Mouse (Mus musculus): ENCODE measurements at regions not wholly inside any gene's neighbourhood (a gene's known extent, or its start where the extent isn't known, plus 50 kb on each side); places are given as distances from the start of the nearest gene placed in this dataset.
"Not testable (repeated sequence)": the region's sequence is repeated elsewhere in the genome, so short reads cannot be mapped to it uniquely, and the experiment has no call there.

DNA sequence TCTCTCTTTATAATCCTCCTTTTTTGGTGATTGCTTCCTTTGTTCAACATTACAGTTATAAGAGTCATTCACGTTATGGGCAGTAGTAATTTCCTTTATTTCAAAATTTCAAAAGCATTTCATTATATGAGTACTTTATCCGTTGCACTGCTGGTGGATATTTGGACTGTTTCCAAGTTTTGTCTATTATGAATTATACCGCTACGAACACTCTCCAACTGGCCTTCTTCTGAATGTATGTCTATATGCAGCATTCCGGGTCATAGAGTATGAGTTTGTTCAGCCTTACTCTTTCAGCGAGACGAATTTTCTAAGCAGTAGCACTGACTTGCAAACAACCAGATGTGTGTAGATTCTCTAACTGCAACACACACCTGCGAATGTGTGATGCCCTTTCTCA, 57.8 kb downstream of the Dusp6 start:
- DNase-seq (ENCODE audit: low read depth, low spot score): no peak

GRCm38 (mm10) chr10:99323358-99323757, 60.3 kb downstream of the Dusp6 start:
- DNase-seq (ENCODE audit: low read depth, low spot score): no peak

DNA sequence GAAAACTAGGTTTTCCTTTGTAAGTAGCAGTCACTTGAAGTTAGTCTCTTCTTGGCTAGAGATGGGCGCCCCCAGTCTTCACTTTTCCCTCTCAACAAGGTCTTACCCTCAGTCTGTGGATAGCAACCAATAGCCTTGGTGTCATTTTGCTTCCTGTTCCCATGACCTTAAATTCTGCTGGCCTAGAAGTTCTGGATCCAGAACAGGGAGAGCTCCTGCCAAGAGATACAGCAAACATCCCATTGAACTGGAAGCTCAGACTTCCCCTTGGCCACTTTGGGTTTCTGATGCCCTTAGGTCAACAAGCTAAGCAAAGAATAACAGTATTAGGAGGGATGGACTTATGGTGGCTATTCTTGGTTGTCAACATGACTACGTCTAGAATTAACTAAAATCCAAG, 64.5 kb downstream of the Dusp6 start:
- DNase-seq (ENCODE audit: low read depth, low spot score): no peak

DNA sequence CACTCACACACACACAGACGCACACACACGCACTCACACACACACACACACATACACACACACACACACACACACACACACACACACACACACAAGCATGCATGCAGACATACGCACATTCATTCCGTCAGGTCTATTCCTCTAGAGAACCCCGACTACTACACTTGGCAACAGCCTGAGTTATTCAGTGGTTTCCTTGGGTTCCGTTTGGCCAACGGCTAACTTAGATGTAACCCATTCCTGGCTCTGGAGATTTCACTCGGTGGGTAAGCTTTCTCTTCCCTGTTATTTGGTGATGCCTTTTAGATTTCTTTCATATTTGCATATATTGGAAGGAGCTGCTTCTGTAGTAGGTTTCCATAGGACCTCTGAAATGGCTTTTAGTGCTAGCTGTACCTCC, 65.5 kb downstream of the Dusp6 start:
- no peak for DNase-seq (ENCODE audit: low read depth, low spot score)

DNA sequence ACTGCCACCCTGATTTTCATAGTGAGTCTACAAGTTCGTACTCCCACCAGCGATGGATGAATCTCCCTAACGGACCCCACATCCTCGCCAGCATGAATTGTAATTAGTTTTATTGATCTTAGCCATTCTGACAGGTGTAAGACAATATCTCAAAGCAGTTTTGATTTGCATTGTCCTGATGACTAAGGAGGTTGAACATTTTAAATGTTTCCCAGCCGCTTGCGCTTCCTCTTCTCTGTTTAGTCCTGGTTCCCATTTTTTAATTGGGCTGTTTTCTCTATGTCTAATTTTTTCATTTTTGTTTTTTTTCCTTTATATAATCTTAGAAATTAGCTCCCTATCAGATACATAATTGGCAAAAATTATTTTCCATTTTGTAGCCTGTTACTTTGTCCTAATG, 66.4 kb downstream of the Dusp6 start:
- DNase-seq (ENCODE audit: low read depth, low spot score): no peak

GRCm38 (mm10) chr10:99330519-99330918, 67.5 kb downstream of the Dusp6 start:
- no peak for DNase-seq (ENCODE audit: low read depth, low spot score)

DNA sequence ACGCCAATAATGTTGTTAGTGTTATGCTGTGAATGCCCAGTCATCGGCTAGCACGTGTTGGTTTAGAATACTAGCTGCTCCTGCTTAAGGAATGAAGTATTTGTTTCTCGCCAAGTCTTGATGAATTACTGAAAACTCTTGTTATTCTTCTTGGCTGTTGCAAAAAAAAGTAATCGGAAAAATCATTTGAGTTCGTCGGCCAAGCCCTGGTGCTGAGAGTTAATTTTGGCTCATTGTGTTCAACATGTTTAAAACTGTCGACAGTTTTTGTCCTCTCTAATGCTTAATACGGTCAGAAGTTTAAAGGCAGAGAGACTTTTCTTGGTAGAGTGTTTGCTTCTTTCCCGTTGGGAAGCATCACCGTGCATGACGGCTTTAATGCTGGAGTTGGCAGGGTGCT, 68.8 kb downstream of the Dusp6 start:
- no peak for DNase-seq (ENCODE audit: low read depth, low spot score)

DNA sequence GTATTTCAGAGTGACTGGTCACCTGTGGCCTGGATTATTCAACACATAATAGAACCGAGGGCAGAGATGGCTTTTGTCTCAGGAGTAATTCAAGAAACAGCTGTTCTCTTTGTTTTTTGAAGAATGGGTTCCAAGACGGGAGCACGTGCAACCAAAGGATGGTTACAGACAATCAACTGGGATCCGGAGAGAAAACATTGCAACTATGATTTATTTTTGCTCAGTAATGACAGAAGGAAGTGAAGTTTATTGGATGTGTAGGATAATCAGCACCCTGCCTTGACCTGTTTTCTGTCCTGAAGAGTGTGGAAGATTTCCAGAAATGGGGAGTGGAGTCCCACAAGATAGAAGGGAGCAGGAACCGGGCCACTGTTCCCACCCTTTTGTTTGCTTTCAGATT, 70.8 kb downstream of the Dusp6 start:
- no peak for DNase-seq (ENCODE audit: low read depth, low spot score)

DNA sequence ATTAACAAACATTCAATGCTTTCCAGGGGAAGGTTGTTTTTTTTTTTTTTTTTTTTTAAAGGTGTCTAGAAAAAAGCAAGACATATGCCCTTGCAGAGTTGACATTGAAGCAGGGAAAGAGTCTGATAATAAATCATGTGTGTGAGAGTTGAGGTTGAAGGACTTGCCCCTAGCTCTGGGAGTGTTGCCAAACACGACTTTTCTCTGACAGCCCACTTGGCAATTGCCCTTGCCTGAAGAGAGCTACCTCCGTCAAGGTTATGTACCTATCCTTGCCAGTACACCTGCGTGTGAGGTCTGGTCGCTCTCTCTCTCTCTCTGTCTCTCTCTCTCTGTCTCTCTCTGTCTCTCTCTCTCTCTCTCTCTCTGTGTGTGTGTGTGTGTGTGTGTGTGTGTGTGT, 73.1 kb downstream of the Dusp6 start:
- no peak for DNase-seq (ENCODE audit: low read depth, low spot score)

GRCm38 (mm10) chr10:99338790-99339189, 75.8 kb downstream of the Dusp6 start:
- not testable (repeated sequence) for DNase-seq (ENCODE audit: low read depth, low spot score)

- not testable (repeated sequence) for DNase-seq (ENCODE audit: low read depth, low spot score)
These were observed 76.4 kb downstream of the Dusp6 start for GRCm38 (mm10) chr10:99339291-99339912.

GRCm38 (mm10) chr10:99340057-99340456, 77.0 kb downstream of the Dusp6 start:
- not testable (repeated sequence) for DNase-seq (ENCODE audit: low read depth, low spot score)

DNA sequence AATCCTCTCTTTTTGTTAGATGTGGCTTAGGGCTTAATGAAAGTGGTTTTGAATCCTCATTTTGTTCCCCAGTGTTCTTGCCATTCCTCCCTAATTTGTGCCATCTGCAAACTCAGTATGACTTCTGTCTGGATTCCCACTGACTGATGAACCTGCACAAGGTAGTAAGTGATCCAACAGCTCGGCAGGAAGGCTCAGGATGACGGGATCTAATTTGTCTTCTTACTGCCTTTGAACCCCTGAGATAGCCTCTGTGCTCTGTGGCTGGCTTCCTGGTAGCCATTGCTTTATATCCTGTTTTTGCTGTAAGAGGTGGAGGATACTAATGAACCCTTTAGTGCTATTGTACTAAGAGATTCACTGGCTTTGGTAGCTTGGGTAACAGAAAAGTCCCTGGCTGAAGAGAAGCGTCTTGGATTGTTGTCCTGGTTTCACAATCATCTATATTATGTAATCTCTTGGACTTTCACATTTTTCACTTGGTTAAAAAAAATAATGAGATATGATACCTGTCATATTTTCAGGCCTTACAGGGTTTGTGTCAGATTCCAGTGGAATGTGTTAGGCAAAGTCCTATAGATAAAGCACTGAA, 86.2 kb downstream of the Dusp6 start:
- DNase-seq (ENCODE audit: low read depth, low spot score): no peak

DNA sequence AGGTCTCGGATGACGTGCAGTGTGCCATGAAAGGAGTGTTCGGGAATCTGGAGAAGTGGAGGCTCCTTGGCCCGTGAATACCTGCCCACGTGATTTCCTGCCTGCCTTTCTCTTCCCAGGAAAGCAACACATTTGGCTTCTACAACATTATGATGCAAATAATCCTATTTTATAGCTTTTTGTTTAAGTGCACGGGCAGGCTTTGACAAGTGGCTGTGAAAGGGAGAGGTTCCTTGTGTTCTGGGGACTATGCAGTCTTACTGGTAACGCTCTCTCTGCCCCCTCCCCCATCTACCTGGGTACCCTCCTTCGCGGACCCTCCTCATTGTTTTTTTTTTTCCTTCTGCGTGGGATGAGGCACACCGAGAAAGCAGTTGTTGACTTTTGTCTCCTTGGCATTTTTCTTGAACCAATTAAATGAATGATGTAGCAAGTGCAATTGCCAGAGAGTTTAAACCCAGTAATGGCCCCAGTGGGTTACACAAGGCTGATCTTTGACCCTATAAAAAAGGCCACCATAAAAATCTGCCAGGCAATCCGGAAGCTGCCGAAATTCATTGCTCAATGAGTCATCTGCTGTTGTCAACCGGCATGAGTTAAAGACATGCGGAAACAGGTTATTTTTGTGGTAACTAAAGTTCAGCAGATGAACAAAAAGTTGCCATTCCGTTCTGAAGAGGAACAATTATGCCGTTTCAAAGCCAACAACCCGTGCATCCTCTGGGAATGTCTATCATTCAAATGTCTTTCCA, 90.7 kb downstream of the Dusp6 start:
- DNase-seq (ENCODE audit: low read depth, low spot score): peak; percentile 92

DNA sequence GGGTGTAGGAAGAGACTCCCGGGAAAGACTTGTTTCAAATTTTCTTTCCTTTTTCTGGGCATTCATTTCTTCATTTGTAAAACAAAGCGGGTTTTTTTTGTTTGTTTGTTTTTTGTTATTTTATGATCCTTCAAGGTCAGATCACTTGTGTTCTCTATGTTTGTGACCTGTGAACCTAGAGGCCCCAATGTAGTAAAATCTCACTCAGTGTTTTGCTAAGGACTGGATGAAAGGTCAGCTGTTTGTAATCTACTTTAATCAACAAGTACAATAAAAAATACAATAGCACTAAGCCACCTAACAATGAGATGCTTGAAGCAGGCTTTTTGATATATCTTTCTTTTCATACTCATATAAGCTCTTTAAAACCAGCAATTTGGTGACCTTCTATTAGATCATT, 91.3 kb downstream of the Dusp6 start:
- no peak for DNase-seq (ENCODE audit: low read depth, low spot score)

DNA sequence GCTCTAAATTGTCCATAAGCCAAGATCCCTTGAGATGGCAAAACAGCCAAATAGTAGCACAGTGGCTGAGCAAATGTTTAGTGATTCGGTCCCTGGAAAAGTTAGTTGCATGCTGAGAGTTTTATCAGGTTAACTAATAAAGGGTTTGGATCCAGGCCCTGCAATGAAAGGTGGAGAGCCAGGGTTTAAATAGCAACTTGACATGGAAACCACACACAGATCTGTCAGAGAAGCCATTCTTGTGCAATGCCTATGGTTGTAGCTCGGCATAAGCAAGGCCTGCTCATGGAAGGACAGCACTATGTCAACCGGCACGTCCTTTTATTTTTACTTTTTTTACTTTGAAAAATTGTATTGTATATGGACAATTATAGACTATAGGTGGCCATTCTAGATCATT, 92.3 kb downstream of the Dusp6 start:
- DNase-seq (ENCODE audit: low read depth, low spot score): no peak

DNA sequence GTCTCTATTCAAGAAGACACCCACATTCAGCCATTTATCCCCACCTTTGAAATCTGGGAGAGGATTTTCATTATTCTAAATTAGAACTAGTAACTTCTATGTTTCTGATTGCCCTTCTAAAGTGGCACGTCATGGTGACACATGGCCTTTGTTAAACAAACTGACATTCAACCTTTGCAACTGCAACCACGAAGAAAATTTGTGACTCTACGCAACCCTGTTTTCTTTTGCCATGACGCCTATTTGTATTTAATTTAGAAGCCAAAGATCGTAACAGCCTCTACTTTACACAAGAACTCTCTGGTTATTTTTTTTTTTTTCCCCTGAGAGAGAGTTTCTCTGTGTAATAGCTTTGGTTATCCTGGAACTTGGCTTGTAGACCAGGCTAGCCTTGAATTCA, 93.2 kb downstream of the Dusp6 start:
- DNase-seq (ENCODE audit: low read depth, low spot score): no peak

GRCm38 (mm10) chr10:99356883-99357282, 93.9 kb downstream of the Dusp6 start:
- no peak for DNase-seq (ENCODE audit: low read depth, low spot score)

GRCm38 (mm10) chr10:99357347-99357746, 94.3 kb downstream of the Dusp6 start:
- no peak for DNase-seq (ENCODE audit: low read depth, low spot score)

GRCm38 (mm10) chr10:99358256-99358655, 95.2 kb downstream of the Dusp6 start:
- DNase-seq (ENCODE audit: low read depth, low spot score): no peak

DNA sequence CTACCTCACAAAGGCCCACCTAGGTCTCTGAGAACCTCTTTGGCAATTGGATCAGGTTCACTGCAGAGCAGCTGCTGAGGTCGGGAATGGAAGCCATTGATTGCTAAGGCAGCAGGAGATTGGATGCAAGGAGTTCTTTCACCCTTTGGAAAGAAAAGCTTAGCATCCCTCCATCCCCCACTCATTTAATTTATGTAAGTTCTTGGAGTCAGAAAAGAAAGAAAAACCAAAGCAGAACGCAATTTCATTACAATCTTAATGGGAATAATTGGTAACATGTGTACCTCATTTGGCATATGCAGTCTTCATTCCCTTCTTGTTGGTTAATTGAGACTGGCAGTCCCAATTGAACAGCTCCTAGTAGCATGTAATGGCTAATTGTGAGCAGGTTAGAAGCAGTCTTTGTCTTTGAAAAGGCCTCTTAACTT, 96.4 kb downstream of the Dusp6 start:
- no peak for DNase-seq (ENCODE audit: low read depth, low spot score)

DNA sequence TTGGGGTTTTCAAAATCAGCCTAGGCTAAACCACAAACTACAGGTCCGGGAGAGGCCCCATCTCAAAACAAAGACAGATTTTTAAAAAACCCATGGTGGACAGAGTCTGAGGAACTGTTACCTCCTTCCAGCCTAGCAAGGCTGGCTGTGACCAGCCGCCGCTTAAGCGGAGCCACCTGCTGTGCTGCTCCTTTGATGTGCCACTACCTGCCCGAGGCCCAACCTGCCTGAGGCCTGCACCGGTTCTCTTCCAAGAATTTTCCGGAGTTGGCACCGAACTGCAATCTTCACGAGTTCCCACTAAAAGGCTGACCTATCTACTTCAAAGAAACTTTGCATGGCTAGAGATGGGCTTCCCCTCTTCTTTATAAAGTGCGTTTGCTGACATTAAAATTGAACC, 97.6 kb downstream of the Dusp6 start:
- peak; percentile 56 for DNase-seq (ENCODE audit: low read depth, low spot score)

- DNase-seq (ENCODE audit: low read depth, low spot score): no peak
These were observed 103.1 kb downstream of the Dusp6 start for GRCm38 (mm10) chr10:99366162-99366561.

All from ZHBTc4 (cell line).